Mouse (Mus musculus): ENCODE measurements around the gene Traf3. TPM values are rescaled to one million over a fixed set of nuclear protein-coding genes. Genes with fewer than 3 reads are reported as not detected.

The Traf3 gene
- 10 to 100 TPM; 92.9 to 94.0 TPM for total RNA-seq (2021)

GRCm38 (mm10) chr12:111165831-111166591 lies at the start of gene Traf3:
Gene Traf3 (plus strand): TSS chr12:111166370.
- DNase-seq (ENCODE audit: extremely low spot score in 1 of 2, low spot score in 1 of 2): no peak

- no peak for DNase-seq (ENCODE audit: extremely low spot score in 1 of 2, low spot score in 1 of 2)
Observed at GRCm38 (mm10) chr12:111119506-111120085, 46.6 kb upstream of the Traf3 start.

- no peak for DNase-seq (ENCODE audit: extremely low spot score in 1 of 2, low spot score in 1 of 2)
Observed at GRCm38 (mm10) chr12:111120976-111121645, 45.1 kb upstream of the Traf3 start.

GRCm38 (mm10) chr12:111122332-111122852 lies 43.8 kb upstream of the Traf3 start:
- DNase-seq (ENCODE audit: extremely low spot score in 1 of 2, low spot score in 1 of 2): no peak

- no peak for DNase-seq (ENCODE audit: extremely low spot score in 1 of 2, low spot score in 1 of 2)
Observed at GRCm38 (mm10) chr12:111124601-111125260, 41.4 kb upstream of the Traf3 start.

GRCm38 (mm10) chr12:111125666-111126065 lies 40.5 kb upstream of the Traf3 start:
- no peak for DNase-seq (ENCODE audit: extremely low spot score in 1 of 2, low spot score in 1 of 2)

GRCm38 (mm10) chr12:111134169-111134568 lies 32.0 kb upstream of the Traf3 start:
- peak in 1 of 2 experiments; percentile 17 for DNase-seq (ENCODE audit: extremely low spot score in 1 of 2, low spot score in 1 of 2)

GRCm38 (mm10) chr12:111134791-111135733 lies 31.1 kb upstream of the Traf3 start:
- peak; percentile 22 to 40 for DNase-seq (ENCODE audit: extremely low spot score in 1 of 2, low spot score in 1 of 2)

- no peak for DNase-seq (ENCODE audit: extremely low spot score in 1 of 2, low spot score in 1 of 2)
Observed at GRCm38 (mm10) chr12:111135953-111136352, 30.2 kb upstream of the Traf3 start.

- no peak for DNase-seq (ENCODE audit: extremely low spot score in 1 of 2, low spot score in 1 of 2)
Observed at GRCm38 (mm10) chr12:111137079-111137478, 29.1 kb upstream of the Traf3 start.

- no peak for DNase-seq (ENCODE audit: extremely low spot score in 1 of 2, low spot score in 1 of 2)
Observed at GRCm38 (mm10) chr12:111143005-111143508, 23.1 kb upstream of the Traf3 start.

GRCm38 (mm10) chr12:111143509-111144063 lies 22.6 kb upstream of the Traf3 start:
- no peak for DNase-seq (ENCODE audit: extremely low spot score in 1 of 2, low spot score in 1 of 2)

GRCm38 (mm10) chr12:111144598-111144997 lies 21.6 kb upstream of the Traf3 start:
- DNase-seq (ENCODE audit: extremely low spot score in 1 of 2, low spot score in 1 of 2): no peak

GRCm38 (mm10) chr12:111145269-111145668 lies 20.9 kb upstream of the Traf3 start:
- DNase-seq (ENCODE audit: extremely low spot score in 1 of 2, low spot score in 1 of 2): peak; percentile 53 to 62

GRCm38 (mm10) chr12:111149495-111150235 lies 16.5 kb upstream of the Traf3 start:
- DNase-seq (ENCODE audit: extremely low spot score in 1 of 2, low spot score in 1 of 2): no peak

GRCm38 (mm10) chr12:111150236-111150596 lies 16.0 kb upstream of the Traf3 start:
- DNase-seq (ENCODE audit: extremely low spot score in 1 of 2, low spot score in 1 of 2): no peak

- DNase-seq (ENCODE audit: extremely low spot score in 1 of 2, low spot score in 1 of 2): no peak
Observed at GRCm38 (mm10) chr12:111151422-111152156, 14.6 kb upstream of the Traf3 start.

GRCm38 (mm10) chr12:111152579-111152978 lies 13.6 kb upstream of the Traf3 start:
- DNase-seq (ENCODE audit: extremely low spot score in 1 of 2, low spot score in 1 of 2): no peak

Measured in layer of hippocampus, postnatal 25 days (tissue).